Mouse (Mus musculus): ENCODE data around the gene Nxnl1.
A peak's percentile ranks its signal among the peaks of the same experiment; 100 is the strongest.

The Nxnl1 gene

DNA sequence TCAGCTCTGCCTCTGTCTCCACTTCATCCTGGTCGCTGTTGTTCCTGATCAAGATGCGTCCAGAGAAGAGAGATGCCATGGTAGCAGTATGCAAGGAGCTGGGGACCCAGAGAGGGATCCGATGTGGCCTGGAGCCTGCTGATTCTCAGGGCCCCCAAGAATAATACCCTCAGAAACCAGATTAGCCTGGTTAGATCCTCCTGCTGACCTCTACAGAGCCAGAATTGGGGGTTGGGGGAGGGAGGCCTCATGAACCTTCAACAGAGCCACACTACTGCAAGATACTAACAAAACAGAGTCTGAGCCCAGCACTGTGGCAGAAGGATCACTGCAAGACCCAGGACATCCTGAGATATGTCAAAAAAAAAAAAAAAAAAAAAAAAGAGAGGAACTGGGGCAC, at the start of gene Nxnl1:
Nxnl1 (minus strand) TSS at position 101 of the 400 bp plus-strand sequence.
- no peak for DNase-seq (ENCODE audit: low read depth, low spot score)

DNA sequence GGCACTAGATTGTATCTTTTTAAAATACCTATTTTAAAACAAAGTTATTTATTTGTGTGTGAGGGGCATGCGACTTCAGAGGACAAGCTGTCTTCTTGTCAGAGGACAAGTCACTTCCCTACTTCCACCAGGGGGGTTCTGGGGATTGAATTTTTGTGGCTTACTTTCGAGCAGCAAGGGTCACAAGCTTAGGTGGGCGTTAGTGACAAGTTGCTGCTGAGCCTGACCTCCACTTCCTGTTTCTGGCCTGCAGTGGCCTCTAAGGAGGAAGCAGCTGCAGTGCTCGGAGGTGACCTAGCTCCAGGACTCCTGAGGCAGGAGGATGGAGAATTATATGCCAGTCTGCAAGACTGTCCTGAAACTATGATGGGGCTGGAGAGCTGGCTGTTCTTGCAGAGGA, 47.0 kb upstream of the Nxnl1 start:
- DNase-seq (ENCODE audit: low read depth, low spot score): no peak

DNA sequence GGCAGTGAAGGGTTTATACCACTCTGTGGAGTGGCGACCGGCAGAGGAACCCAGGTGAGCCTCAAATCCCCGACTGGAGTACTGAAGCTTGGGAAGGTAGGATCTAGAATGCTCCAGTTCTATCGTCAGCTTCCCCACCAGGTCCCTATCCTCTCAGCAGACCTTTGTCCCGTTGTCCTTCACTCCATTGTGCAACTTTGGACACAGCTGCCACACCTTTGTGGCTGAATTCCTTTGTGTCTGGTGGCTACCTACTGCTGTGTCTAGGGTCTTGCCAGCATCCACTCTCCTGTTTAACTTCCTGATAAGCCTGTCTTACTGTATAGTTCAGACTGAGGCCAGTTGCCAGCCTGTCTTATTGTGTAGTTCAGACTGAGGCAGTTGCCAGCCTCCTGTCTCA, 45.7 kb upstream of the Nxnl1 start:
- DNase-seq (ENCODE audit: low read depth, low spot score): no peak

DNA sequence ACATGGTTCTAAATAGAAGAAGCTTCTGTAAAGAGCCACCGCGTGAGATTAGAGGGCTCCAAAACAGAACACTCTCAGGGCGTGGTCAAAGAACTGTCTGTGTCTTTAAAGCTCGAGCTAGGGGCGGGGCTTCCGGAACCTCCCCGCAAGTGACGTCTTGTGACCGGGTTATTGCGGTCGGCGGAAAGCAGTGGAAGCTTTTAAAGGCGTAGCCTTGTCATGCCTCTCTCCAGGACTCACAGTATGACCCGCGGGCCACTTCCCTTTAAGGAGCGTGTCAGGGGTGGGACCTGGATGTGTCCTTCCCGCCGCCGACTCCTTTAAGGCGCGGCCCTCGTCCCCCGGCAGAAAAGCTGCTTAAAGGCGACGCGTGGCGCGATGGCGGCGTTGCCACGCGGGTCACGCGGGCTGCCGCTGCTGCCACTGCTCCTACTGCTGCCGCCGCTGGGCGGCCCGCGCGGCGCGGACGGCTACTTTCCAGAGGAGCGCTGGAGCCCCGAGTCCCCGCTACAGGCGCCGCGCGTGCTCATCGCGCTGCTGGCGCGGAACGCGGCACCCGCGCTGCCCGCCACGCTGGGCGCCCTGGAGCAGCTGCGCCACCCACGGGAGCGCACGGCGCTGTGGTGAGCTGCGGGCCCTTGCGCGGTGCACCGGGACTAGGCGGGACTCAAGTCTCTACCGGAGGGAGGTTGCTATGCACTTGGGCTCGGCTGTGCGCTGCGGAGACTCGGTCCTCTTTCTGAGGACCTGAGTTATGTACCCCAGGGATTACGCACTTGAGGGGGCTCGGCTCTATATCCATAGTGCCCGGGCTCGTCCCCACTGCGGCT, 44.6 kb upstream of the Nxnl1 start, which contains the start of gene Colgalt1:
Colgalt1 (plus strand) TSS at position 177 of the 830 bp plus-strand sequence.
- DNase-seq (ENCODE audit: low read depth, low spot score): peak; percentile 96

DNA sequence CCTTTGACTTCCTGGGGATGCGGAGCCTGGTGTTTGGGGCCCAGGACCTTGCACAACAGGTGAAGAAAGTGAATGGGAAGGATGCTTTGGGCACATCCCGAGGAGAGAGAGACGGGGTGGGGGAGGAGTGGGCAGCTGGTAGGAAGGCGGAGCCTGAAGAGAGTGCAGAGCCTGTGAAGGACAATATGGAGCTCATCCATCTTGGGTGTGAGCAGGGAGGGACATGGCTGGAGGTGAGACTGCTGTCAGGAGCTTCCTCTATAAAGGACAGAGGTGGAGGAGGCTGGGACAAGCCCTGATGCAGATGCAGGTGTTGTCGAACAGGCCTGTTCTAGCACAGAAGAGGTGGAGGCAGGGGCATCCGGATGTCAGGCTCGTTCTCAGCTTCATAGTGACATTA, 37.6 kb upstream of the Nxnl1 start:
- no peak for DNase-seq (ENCODE audit: low read depth, low spot score)

DNA sequence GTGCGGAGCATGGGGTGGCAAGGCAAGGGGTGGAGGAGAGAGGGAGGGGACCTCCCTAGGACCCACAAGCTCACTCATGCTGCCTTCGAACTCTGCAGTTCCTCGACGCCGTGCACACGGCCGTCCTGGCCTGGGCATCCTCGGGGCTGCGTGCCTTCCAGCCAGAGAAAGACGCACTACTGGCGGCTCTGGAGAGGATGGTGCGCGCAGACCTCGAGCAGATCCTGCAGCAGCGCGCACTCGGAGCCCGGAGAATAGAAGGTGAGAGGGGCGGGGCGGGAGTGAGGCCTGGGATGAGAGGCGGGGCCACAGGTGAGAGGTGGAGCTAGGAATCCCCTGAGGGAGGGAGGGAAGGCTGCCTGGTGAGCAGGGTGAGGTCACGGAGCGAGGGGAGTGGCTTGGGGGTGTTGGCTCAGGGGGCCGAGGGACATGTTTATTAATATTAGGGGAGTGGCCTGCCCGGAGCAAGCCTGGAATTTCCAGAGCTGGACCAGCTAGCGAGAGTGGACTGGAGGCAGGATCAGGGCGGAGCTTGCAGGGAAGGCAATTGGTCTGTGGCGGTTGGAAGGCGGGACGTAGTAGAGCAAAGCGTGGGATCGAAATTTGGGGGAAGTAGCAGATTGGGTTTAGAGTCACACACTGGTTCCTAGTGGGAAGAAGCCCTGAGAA, 36.4 kb upstream of the Nxnl1 start:
- DNase-seq (ENCODE audit: low read depth, low spot score): peak; percentile 46

DNA sequence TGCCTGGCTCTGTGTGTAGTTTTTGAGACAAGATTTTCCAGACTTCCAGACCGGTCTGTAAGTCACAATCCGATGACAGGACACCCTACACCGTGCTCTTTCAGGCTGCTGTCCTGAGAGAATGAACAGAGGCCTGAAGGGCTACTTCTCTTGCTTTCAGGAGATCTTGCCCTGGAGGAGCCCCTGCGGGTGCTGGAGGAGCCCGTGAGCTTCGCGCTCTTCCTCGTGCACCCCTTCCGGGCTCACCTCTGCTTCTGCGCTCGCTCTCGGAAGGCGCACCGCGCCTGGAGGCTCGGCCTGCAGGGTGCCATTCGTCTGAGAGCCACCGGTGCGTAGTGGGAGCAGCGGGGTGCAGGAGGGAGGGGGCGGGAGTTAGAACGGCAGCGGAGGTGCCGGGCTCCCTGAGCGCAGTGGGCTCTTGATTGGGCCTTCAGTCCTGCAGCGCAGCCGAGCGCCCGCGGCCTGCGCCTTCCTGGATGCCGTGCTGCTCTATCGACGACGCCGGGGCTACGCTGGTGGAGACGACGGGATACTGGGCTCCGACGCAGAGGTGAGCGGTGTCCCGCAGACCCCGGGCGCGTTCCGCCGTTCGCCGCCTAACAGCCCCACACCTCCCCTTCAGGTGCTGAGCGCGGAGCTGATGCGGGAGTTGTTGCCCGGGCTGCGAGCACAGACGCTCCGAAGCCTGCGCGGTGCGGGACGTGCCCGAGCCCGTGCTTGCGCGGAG, 35.7 kb upstream of the Nxnl1 start:
- peak; percentile 7 for DNase-seq (ENCODE audit: low read depth, low spot score)

DNA sequence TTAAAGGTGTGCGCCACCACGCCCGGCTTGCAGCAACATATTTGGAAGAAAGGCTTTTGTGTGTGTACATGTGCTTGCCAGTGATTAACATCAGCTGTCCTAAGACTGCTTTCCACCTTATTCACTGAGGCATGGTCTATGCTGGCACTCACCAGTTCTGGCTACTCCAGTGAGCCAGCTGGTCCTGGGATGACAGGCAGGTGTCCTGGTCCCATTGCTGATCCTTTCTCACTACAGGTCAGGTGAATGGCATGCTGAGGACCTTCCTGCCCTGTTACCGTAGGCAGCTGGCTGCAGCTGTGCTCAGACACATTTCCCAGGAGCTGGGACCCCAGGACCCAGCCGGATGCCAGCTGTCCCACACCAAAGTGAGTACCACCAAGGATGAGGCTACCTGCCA, 32.4 kb upstream of the Nxnl1 start:
- no peak for DNase-seq (ENCODE audit: low read depth, low spot score)

DNA sequence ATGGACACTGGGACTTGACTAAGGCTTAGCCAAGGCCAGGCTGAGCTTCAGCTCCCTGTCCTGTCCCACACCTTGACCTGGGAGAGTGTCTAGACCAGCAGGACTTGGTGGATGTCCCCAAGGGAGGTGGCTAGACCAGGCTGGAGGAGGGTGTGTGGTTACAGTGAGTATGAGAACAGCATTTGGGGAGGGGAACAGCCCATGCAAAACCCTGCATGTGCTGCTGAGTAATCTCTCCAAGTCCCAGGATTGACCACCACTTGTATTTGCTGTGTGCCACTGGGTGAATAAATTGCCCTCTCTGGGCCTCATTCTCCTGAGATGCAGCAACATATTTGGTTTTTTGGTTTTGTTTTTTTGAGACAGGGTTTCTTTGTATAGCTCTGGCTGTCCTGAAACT, 32.0 kb upstream of the Nxnl1 start:
- no peak for DNase-seq (ENCODE audit: low read depth, low spot score)

DNA sequence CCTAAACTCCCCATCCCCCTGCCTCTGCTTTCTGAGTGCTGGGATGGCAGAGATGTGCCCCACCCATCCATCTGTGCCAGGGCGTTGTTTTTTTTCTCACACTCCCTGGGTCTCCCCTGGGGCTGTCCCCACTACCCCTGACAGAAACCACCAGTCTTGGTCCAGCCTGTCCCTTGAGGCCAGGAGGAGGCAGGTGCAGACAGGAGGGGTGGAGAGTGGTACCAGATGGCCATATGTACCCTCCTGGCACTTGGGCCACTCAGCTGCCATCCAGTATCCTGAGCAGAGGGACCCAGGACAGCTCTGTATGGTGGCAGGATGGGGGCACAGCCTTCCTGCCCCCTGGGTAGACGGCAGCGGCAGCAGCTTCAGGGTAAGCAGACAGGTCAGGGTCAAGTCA, 31.1 kb upstream of the Nxnl1 start, which contains the start of gene Fam129c:
Fam129c (plus strand) TSS at position 198 of the 400 bp plus-strand sequence.
- no peak for DNase-seq (ENCODE audit: low read depth, low spot score)

DNA sequence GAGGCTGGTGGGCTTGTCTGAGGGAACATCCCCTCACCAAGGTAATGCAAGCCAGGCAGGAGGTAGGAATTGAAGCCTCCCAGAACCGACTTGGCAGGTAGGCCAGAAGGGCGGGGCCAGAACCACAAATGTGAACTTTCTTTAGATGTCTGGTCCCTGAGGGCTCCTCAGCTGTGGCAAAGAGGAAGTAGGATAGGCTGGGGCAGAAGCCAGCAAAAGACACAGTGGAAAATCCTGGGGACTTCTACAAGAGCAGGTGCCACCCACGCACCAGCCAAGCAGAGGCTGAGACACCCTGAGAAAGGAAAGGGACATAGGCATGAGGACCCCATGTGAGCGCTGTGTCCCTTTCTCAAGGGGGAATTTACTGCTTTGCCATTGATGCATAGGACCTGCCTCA, 30.4 kb upstream of the Nxnl1 start:
- DNase-seq (ENCODE audit: low read depth, low spot score): no peak

DNA sequence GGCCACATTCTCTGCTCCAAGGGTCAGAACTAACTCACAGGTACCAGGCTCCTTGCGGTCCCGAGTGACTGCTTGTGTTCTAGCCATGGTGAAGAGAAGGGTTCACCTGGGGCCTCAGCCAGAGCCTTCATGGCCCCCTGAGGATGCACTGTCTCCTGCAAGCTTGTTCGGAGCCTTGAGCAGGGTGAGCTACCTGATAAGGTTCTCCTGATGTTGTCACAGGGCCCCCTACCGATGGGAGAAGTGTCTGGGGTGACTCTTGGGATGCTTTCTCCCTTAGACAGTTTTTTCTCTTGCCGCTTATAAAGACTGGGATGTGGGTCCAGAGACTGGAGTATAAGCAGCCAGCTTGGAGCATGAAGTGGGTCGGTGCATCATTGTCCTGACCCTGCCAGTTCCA, 30.0 kb upstream of the Nxnl1 start:
- DNase-seq (ENCODE audit: low read depth, low spot score): no peak

DNA sequence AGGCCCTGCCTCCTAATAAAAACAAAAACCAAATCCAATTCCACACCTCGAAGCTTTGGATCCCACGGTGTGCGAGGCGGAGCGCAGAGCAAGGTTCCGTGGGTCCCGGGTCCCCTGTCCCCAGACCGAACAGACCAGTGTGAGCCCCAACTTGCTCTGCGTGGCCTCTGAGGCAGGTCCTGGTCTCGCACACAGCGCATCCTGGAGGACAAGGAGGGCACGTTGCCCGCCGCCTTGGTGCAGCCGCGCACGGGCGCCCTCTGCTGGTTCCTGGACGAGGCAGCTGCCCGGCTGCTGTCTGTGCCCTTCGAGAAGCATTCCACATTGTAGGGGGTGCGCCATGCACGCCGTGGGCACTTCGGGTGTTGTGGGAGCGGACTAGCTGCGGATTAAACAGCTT, 29.5 kb upstream of the Nxnl1 start:
- DNase-seq (ENCODE audit: low read depth, low spot score): peak; percentile 66

DNA sequence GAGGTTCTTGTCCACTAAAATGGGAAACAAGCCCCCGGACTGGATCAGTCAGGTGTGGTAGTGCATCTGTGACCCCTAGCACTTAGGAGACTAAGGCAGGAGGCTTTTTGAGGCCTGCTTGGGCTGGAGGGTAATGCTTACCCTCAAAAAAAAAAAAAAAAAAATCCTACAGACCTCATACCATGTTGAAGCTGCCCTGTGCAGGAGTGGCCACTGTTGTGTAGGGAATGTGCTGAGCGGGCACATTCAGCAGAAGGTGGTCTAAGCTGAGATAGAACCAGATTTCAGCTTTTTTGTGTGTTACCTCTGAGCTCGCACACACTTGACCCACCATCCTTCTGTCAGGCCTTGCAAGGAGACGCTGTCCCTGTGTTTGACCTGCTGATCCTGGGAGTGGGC, 27.9 kb upstream of the Nxnl1 start:
- no peak for DNase-seq (ENCODE audit: low read depth, low spot score)

DNA sequence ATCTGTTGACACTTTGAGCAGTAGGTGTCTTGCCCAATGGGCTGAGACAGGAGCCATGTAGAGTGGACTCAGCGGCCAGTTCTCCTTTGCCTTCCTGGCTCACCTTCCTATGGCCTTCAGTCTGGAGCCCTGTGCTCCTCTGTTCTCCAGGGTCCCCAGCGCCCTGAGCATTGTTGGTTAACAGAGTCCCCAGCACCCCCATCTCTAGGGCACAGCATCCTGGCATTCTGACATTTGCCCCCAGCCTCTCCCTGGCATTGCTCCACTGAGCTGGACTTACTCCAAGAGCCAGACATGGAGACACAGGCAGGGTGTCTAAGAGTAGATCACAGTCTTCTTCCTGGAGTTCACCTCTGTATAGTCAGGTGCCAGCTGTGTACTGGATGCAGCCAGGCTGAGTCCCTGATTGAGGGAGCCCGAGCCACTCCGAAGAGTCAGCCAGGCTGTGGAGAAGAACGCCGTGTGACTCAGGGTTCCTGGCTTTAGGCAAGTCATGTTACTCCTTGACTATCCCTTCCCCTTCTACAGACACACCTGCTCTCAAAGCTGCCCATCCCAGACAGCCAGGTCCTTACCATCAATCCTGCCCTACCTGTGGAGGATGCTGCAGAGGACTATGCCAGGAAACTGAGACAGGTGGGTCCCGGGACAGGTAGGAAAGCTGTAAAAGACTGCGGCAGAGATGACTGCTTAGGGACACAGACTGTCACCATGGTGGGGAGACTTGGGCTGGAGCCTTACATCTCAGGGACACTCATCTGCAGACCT, 27.3 kb upstream of the Nxnl1 start:
- no peak for DNase-seq (ENCODE audit: low read depth, low spot score)

DNA sequence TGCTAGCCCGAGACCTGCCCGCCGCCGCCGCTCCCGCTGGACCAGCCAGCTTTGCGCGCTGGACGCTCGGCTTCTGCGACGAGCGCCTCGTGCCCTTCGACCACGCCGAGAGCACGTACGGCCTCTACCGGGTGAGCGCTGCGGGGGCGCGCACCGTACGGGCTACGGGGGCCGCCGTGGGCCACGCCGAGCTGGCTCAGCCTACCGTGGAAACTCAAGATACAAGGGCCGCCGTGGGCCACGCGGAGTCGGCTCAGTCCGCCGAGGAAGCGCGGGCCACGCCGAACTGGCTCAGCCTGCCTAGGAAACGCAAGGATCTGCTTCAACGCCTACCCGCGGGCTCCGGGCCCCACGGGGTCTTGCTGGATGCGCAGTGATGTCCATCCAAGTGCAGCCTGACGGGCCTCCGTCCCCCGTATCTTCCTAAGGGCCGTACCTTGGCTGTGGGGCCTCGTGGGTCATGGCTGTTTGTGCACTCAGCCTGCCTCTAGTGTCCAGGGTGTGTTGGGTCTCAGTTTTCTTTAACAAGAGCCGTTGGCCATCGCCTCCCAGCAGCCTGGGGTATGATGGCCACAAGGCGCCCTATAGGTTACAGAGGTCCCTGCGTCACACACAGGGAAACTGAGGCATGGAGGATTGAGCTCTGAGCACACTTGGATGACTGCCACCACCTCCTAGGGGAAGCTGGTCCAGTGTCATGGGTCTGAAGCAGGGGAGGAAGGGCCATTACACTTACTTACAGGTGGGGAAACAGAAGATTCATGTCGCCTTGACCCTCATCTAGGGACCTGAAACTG, 26.2 kb upstream of the Nxnl1 start:
- DNase-seq (ENCODE audit: low read depth, low spot score): no peak

DNA sequence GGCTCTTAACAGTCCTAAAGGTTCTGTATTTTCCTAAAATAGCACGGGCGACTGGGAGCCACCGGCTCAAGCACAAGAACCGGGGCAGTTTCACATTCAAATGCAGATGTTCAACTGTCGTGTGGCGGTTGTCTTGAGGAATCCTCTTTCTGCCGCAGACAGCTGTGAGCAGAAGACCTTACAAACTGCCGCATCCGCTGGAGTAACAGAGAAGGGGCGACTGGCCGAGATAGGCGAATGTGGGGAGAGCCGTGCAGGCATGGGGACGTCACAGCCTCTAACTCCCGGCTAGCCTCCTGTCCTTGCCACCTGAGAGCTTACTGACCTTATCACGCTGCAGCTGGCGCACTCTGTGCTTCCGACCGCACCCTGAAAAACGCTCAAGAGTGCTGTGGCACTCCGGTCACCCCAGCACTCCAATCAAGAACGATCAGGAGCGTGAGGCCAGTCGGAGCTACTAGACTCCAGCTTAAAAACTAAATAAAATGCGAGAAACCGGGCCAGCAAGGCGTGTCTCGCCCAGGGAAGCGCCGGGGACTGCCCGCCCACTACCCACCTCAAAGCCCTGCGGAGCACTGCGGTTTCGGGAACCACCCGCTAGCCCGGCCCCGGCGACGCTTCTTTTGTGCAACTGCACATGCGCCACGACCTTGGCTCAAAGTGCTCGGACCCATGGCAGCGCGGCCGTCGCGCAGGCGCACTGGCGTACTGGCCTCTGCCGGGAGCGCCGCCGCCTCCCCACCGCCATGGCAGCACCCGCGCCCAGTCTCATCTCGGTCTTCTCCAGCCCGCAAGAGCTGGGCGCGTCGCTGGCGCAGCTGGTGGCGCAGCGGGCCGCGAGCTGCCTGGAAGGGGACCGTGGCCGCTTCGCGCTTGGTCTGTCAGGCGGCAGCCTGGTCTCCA, 25.3 kb upstream of the Nxnl1 start, which contains the start of gene Pgls:
Pgls (plus strand) TSS at position 706 of the 903 bp plus-strand sequence.
- peak; percentile 89 for DNase-seq (ENCODE audit: low read depth, low spot score)

DNA sequence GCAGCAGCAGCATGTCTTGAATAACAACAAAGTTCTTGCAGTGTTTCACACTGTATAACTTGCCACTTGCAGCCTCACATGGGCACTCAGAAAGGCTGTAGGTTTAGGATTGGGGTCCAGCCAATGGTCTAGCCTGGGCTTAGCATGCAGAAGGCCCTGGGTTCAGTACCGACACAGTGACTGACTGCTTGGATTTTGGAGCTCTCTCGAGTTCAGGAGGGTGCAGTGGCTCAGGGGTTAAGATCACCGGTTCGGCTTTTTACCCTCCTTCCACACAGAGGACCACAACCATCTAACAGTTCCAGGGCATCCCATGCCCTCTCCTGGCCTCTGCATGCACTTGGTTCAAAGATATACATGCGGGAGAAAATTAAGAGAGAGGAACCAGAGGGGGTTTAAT, 24.6 kb upstream of the Nxnl1 start:
- DNase-seq (ENCODE audit: low read depth, low spot score): no peak

DNA sequence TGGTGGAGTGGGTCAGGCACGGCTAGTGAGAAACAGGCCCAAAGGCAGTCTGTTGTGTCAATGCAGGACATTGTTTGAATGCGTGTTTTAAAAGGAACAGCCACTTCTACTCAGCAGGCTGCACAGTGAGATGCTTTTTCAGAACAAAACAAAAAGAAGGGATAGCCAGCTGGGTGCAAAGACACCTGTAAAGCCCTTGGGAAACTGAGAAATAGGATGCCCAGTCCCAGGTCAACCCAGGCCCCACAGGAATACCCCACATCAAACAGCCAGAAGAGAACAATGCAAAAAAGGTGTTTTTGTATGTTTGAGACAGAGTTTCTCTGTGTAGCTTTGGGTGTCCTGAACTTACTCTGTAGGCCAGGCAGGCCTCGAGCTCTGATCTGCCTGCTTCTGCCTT, 22.4 kb upstream of the Nxnl1 start:
- no peak for DNase-seq (ENCODE audit: low read depth, low spot score)

DNA sequence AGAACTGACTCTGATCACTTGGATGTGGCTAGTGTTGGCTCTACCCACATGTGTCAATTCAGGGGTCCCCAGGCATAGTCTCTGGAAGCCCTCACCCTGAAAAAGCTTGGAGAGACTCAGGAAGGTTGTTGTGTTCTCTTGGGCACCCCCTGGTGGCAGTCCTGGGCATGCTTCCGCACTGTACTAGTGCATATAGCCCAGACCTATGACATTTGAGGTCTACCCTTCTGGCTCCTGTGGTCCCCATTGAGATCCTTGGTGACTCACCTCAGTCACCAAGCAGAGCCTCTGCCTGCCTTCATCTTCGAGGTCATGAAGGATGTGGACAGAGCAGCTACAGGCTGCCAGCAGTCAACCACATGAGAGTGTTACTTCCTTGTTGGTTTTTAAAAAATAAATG, 20.5 kb upstream of the Nxnl1 start:
- DNase-seq (ENCODE audit: low read depth, low spot score): no peak
